Mouse (Mus musculus) bone marrow, adult 2 months (tissue): ENCODE data around the gene Stip1.

ENCODE experiments used
- CTCF ChIP-seq: fragments of 200-500 bp; IDR thresholded peaks from 2 replicates; pipeline ENCODE4 v1.5.1; 2011; ENCODE audit warnings: low read length, control low read depth; ENCODE audit not compliant: control insufficient read depth, insufficient read depth
- POLR2A ChIP-seq: fragments of 200-500 bp; IDR thresholded peaks from 2 replicates; pipeline ENCODE4 v1.6.1; 2011; ENCODE audit warnings: low read depth, mild to moderate bottlenecking, control low read depth, low read length, borderline replicate concordance; ENCODE audit not compliant: control insufficient read depth

DNA sequence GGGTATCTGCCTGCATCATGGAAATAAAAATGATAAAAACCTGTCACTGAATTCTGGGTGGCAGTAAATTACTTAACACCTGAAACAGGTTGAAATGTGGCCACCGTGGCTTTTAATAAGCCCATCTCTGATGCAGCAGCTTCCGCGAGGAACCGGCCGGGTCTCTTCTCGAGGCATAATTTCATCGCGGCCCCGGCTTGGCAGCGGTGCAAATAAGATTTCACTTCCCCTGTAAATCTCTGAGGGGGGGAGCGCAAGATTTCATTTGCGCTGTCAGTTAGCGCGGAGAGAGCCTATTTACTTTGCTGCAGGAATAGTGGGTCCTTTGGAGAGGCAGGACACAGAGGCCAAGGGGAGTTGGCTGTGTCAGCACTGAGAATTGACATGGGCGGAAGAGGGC lies 45.0 kb upstream of the Stip1 start:
- TF ChIP-seq POLR2A = no peak
- TF ChIP-seq CTCF = no peak
